Mouse (Mus musculus) forebrain, embryonic 14.5 days (tissue): ENCODE results near the gene Tk1. TPM values are rescaled to one million over a fixed set of nuclear protein-coding genes. Genes with fewer than 3 reads are reported as not detected.
"Not testable (repeated sequence)": the region's sequence is repeated elsewhere in the genome, so short reads cannot be mapped to it uniquely, and the experiment has no call there.

Source experiments
- ATAC-seq: fragments of 200-750 bp; cut with Nextera tagmentation; 2 replicates; pipeline ENCODE4 v1.8.0; 2017; ENCODE audit warnings: mild to moderate bottlenecking, moderate library complexity
- DNase-seq: peaks from one replicate; pipeline ENCODE4 v3.0.0-alpha.2; 2015; ENCODE audit warnings: low spot score
- H3K27ac ChIP-seq: fragments of 300-500 bp; sonication (generic); 2 replicates; pipeline ENCODE4 v1.5.1; 2014; ENCODE audit warnings: low read depth, mild to moderate bottlenecking, control low read depth, low read length, moderate library complexity
- H3K27me3 ChIP-seq: fragments of 300-500 bp; sonication (generic); replicated peaks from 2 replicates; pipeline ENCODE4 v1.6.1; 2014; ENCODE audit warnings: low read length, control low read depth, mixed read lengths; ENCODE audit not compliant: control insufficient read depth, insufficient read depth
- H3K36me3 ChIP-seq: fragments of 300-500 bp; sonication (generic); 2 replicates; pipeline ENCODE4 v1.6.1; 2014; ENCODE audit warnings: low read length, control low read depth; ENCODE audit not compliant: control insufficient read depth, insufficient read depth
- H3K4me1 ChIP-seq: fragments of 300-500 bp; sonication (generic); 2 replicates; pipeline ENCODE4 v1.6.1; 2014; ENCODE audit warnings: antibody characterized with exemption, low read length, control low read depth; ENCODE audit not compliant: control insufficient read depth, insufficient read depth
- H3K4me2 ChIP-seq: fragments of 300-500 bp; sonication (generic); 2 replicates; pipeline ENCODE4 v1.6.1; 2014; ENCODE audit warnings: mild to moderate bottlenecking, control low read depth, low read length
- H3K4me3 ChIP-seq: fragments of 300-500 bp; sonication (generic); 2 replicates; pipeline ENCODE4 v1.5.1; 2014; ENCODE audit warnings: low read depth, low read length, control low read depth
- H3K9ac ChIP-seq: fragments of 300-500 bp; sonication (generic); 2 replicates; pipeline ENCODE4 v1.6.1; 2014; ENCODE audit warnings: mild to moderate bottlenecking, low read length, control low read depth, moderate library complexity
- H3K9me3 ChIP-seq: fragments of 300-500 bp; sonication (generic); replicated peaks from 2 replicates; pipeline ENCODE4 v1.6.1; 2016; ENCODE audit warnings: low read length, control low read depth, mixed read lengths; ENCODE audit not compliant: control insufficient read depth
- WGBS: fragments of 180-500 bp; shearing (Covaris S2); extraction: QIAGEN DNeasy Blood & Tissue Kit; methylation state at CpG from one replicate; pipeline ENCODE4 v1.1.7; 2014; 5-methylcytosine and 5-hydroxymethylcytosine counted together
- polyA plus RNA-seq: library from polyadenylated mRNA; unstranded; fragments of >200 nt; fragmentation: Nextera tagmentation; extraction: Ambion mirVana; gene quantifications from 2 replicates; pipeline ENCODE4 v1.2.1, GENCODE M21; 2014

Gene Tk1
- polyA plus RNA-seq, 1 experiment from 2014 or later = 67.8 TPM

GRCm38 (mm10) chr11:117821868-117822267, 4.0 kb downstream of the Tk1 start:
- 90% methylated on average over 9 of the region's 9 CpGs for WGBS
- Histone ChIP-seq H3K4me1 (peaks cover 12% of the 10 kb centered on the region), H3K9ac (no peak overlapping the region), H3K9me3 (no peaks in the 10 kb centered on the region), H3K4me2 (no peak overlapping the region), H3K27me3 (no peaks in the 10 kb centered on the region), H3K27ac (no peak overlapping the region), H3K36me3 (peaks cover 33% of the 10 kb centered on the region), H3K4me3 (no peak overlapping the region)
- DNase-seq (no peak), ATAC-seq (no peak)

GRCm38 (mm10) chr11:117820173-117820572, 5.7 kb downstream of the Tk1 start:
- ATAC-seq (no peak), DNase-seq (no peak)
- Histone ChIP-seq H3K9ac (no peak overlapping the region), H3K4me2 (no peak overlapping the region), H3K4me3 (no peak overlapping the region), H3K27ac (no peak overlapping the region), H3K36me3 (peaks cover 46% of the 10 kb centered on the region), H3K4me1 (peaks cover 11% of the 10 kb centered on the region), H3K9me3 (no peaks in the 10 kb centered on the region), H3K27me3 (no peaks in the 10 kb centered on the region)
- WGBS = 91% methylated on average over 7 of the region's 7 CpGs

- WGBS = 55% methylated on average over 8 of the region's 8 CpGs
- DNase-seq = no peak
These were observed 6.8 kb downstream of the Tk1 start for GRCm38 (mm10) chr11:117819095-117819494.

GRCm38 (mm10) chr11:117816389-117816996, 9.4 kb downstream of the Tk1 start:
- H3K27me3 ChIP-seq = no peaks in the 10 kb centered on the region
- DNase-seq = no peak
- no peak overlapping the region for H3K27ac ChIP-seq
- H3K4me1 ChIP-seq = no peaks in the 10 kb centered on the region
- 88% methylated on average over 11 of the region's 13 CpGs for WGBS
- H3K36me3 ChIP-seq = peaks cover 62% of the 10 kb centered on the region
- H3K4me2 ChIP-seq = no peak overlapping the region
- ATAC-seq = no peak
- H3K9me3 ChIP-seq = no peaks in the 10 kb centered on the region
- H3K9ac ChIP-seq = no peak overlapping the region
- no peak overlapping the region for H3K4me3 ChIP-seq

More at GRCm38 (mm10) chr11:117819095-117819494, 6.8 kb downstream of the Tk1 start:
- Histone ChIP-seq H3K27me3 (no peaks in the 10 kb centered on the region), H3K4me3 (no peak overlapping the region), H3K36me3 (peaks cover 57% of the 10 kb centered on the region), H3K4me2 (no peak overlapping the region), H3K4me1 (peaks cover 2% of the 10 kb centered on the region; the same call in 1 of the 2 replicates), H3K27ac (no peak overlapping the region), H3K9ac (no peak overlapping the region), H3K9me3 (no peaks in the 10 kb centered on the region)
- no peak for ATAC-seq

GRCm38 (mm10) chr11:117815850-117816249, 10.0 kb downstream of the Tk1 start:
- not testable (repeated sequence) for DNase-seq, H3K4me2 ChIP-seq, ATAC-seq, H3K4me1 ChIP-seq, H3K9ac ChIP-seq, H3K27me3 ChIP-seq, H3K4me3 ChIP-seq, H3K27ac ChIP-seq, H3K9me3 ChIP-seq
- WGBS = 87% methylated on average over 9 of the region's 9 CpGs
- H3K36me3 ChIP-seq = peaks cover 56% of the 10 kb centered on the region

- no peaks in the 10 kb centered on the region for H3K9me3 ChIP-seq
- H3K4me3 ChIP-seq = no peak overlapping the region
- H3K4me2 ChIP-seq = no peak overlapping the region
- H3K9ac ChIP-seq = no peak overlapping the region
- WGBS = 91% methylated on average over 6 of the region's 6 CpGs
- H3K4me1 ChIP-seq = peaks cover 10% of the 10 kb centered on the region
- no peak overlapping the region for H3K27ac ChIP-seq
- no peaks in the 10 kb centered on the region for H3K27me3 ChIP-seq
- no peak for DNase-seq
- peaks cover 49% of the 10 kb centered on the region for H3K36me3 ChIP-seq
- ATAC-seq = no peak
These were observed 11.1 kb downstream of the Tk1 start for GRCm38 (mm10) chr11:117814704-117815366.

GRCm38 (mm10) chr11:117813867-117814266, 12.0 kb downstream of the Tk1 start:
- peaks cover 15% of the 10 kb centered on the region for H3K4me1 ChIP-seq
- H3K4me2 ChIP-seq = no peak overlapping the region
- H3K9ac ChIP-seq = no peak overlapping the region
- ATAC-seq (no peak), DNase-seq (no peak)
- no peak overlapping the region for H3K4me3 ChIP-seq
- 85% methylated on average over 5 of the region's 5 CpGs for WGBS
- no peak overlapping the region for H3K27ac ChIP-seq
- peaks cover 42% of the 10 kb centered on the region for H3K36me3 ChIP-seq
- H3K9me3 ChIP-seq = no peaks in the 10 kb centered on the region
- no peaks in the 10 kb centered on the region for H3K27me3 ChIP-seq

- H3K4me1 ChIP-seq = peaks cover 15% of the 10 kb centered on the region
- ATAC-seq (peak; percentile 86), DNase-seq (peak; percentile 83)
- under 1% methylated on average over 21 of the region's 21 CpGs for WGBS
- H3K4me3 ChIP-seq = peak overlapping the region; percentile 54
- H3K4me2 ChIP-seq = peak overlapping the region; percentile 98
- H3K36me3 ChIP-seq = peaks cover 26% of the 10 kb centered on the region
- peak overlapping the region; percentile 61 for H3K9ac ChIP-seq
- 0 out of 2 replicates have a peak overlapping the region, but pooled peaks have one; percentile 18 for H3K27ac ChIP-seq
- H3K27me3 ChIP-seq = no peaks in the 10 kb centered on the region
- H3K9me3 ChIP-seq = no peaks in the 10 kb centered on the region
These were observed 15.4 kb downstream of the Tk1 start for GRCm38 (mm10) chr11:117810401-117811046.
